Mouse (Mus musculus) hindbrain, postnatal 0 days (tissue): ENCODE results near the gene Prkn. TPM values are rescaled to one million over a fixed set of nuclear protein-coding genes. Genes with fewer than 3 reads are reported as not detected.
A peak's percentile ranks its signal among the peaks of the same experiment; 100 is the strongest.

ENCODE experiments used
- ATAC-seq: fragments of 200-750 bp; cut with Nextera tagmentation; 2 replicates; pipeline ENCODE4 v1.8.0; 2017; ENCODE audit warnings: mild to moderate bottlenecking, moderate TSS enrichment, moderate library complexity
- DNase-seq: peaks from one replicate; pipeline ENCODE4 v3.0.0-alpha.2; 2015; ENCODE audit warnings: low spot score
- H3K27ac ChIP-seq: fragments of 300-500 bp; sonication (generic); 2 replicates; pipeline ENCODE4 v1.5.1; 2014; ENCODE audit warnings: mild to moderate bottlenecking
- H3K27me3 ChIP-seq: fragments of 300-500 bp; sonication (generic); 2 replicates; pipeline ENCODE4 v1.6.1; 2014; ENCODE audit warnings: low read length, mixed read lengths; ENCODE audit not compliant: insufficient read depth
- H3K36me3 ChIP-seq: fragments of 300-500 bp; sonication (generic); 2 replicates; pipeline ENCODE4 v1.6.1; 2014; ENCODE audit warnings: low read length, mixed read lengths; ENCODE audit not compliant: insufficient read depth
- H3K4me1 ChIP-seq: fragments of 300-500 bp; sonication (generic); 2 replicates; pipeline ENCODE4 v1.6.1; 2014; ENCODE audit warnings: antibody characterized with exemption, low read length, mixed read lengths; ENCODE audit not compliant: insufficient read depth
- H3K4me2 ChIP-seq: fragments of 300-500 bp; sonication (generic); 2 replicates; pipeline ENCODE4 v1.6.1; 2014; ENCODE audit warnings: low read depth, mild to moderate bottlenecking, low read length, moderate library complexity, mixed read lengths
- H3K4me3 ChIP-seq: fragments of 300-500 bp; sonication (generic); 2 replicates; pipeline ENCODE4 v1.5.1; 2014; ENCODE audit warnings: low read length
- H3K9ac ChIP-seq: fragments of 300-500 bp; sonication (generic); replicated peaks from 2 replicates; pipeline ENCODE4 v1.6.1; 2014; ENCODE audit warnings: mild to moderate bottlenecking, low read length, moderate library complexity, mixed read lengths
- H3K9me3 ChIP-seq: fragments of 300-500 bp; sonication (generic); 2 replicates; pipeline ENCODE4 v1.6.1; 2016; ENCODE audit warnings: low read length, mixed read lengths
- CTCF ChIP-seq: IDR thresholded peaks from 2 replicates; pipeline ENCODE4 v1.5.1; 2016; ENCODE audit warnings: antibody characterized with exemption, control low read depth, low read depth
- WGBS: fragments of 180-500 bp; shearing (Covaris S2); extraction: QIAGEN DNeasy Blood & Tissue Kit; methylation state at CpG from one replicate; pipeline ENCODE4 v1.1.7; 2014; 5-methylcytosine and 5-hydroxymethylcytosine counted together
- polyA plus RNA-seq: library from polyadenylated mRNA; unstranded; fragments of >200 nt; fragmentation: Nextera tagmentation; extraction: Ambion mirVana; gene quantifications from 2 replicates; pipeline ENCODE4 v1.2.1, GENCODE M21; 2015
- total RNA-seq: library from RNA; depleted of rRNA; stranded (reverse); fragments of >200 nt; gene quantifications from 2 replicates; pipeline ENCODE4 v1.2.3, GENCODE M21; 2014

The Prkn gene
- total and polyA plus RNA-seq, 2 experiments from 2014 or later, result 9.3 to 10.7 TPM

GRCm38 (mm10) chr17:11315675-11316074, 475.5 kb downstream of the Prkn start:
- Histone ChIP-seq H3K27me3 (no peaks in the 10 kb centered on the region), H3K4me1 (no peaks in the 10 kb centered on the region), H3K4me2 (no peak overlapping the region), H3K4me3 (no peak overlapping the region), H3K27ac (no peak overlapping the region), H3K9me3 (no peaks in the 10 kb centered on the region), H3K9ac (no peak overlapping the region), H3K36me3 (no peaks in the 10 kb centered on the region)
- ATAC-seq (no peak), DNase-seq (no peak)
- WGBS, result 84% methylated on average over 4 of the region's 4 CpGs
- no peak for TF ChIP-seq CTCF

- Histone ChIP-seq H3K27me3 (no peaks in the 10 kb centered on the region), H3K27ac (no peak overlapping the region), H3K9ac (no peak overlapping the region), H3K9me3 (no peaks in the 10 kb centered on the region), H3K4me2 (no peak overlapping the region), H3K4me3 (no peak overlapping the region), H3K36me3 (no peaks in the 10 kb centered on the region), H3K4me1 (no peaks in the 10 kb centered on the region)
- DNase-seq (no peak), ATAC-seq (no peak)
- TF ChIP-seq CTCF, result no peak
- WGBS, result 89% methylated on average over 7 of the region's 7 CpGs
Measured at GRCm38 (mm10) chr17:11318946-11319345, 478.8 kb downstream of the Prkn start.

GRCm38 (mm10) chr17:11319666-11320360, 479.6 kb downstream of the Prkn start:
- Histone ChIP-seq H3K4me1 (no peaks in the 10 kb centered on the region), H3K4me2 (no peak overlapping the region), H3K9ac (no peak overlapping the region), H3K27me3 (no peaks in the 10 kb centered on the region), H3K27ac (no peak overlapping the region), H3K9me3 (no peaks in the 10 kb centered on the region), H3K36me3 (no peaks in the 10 kb centered on the region), H3K4me3 (no peak overlapping the region)
- TF ChIP-seq CTCF, result no peak
- 66% methylated on average over 7 of the region's 7 CpGs for WGBS
- ATAC-seq (no peak), DNase-seq (no peak)

GRCm38 (mm10) chr17:11332081-11332480, 491.9 kb downstream of the Prkn start:
- Histone ChIP-seq H3K36me3 (no peaks in the 10 kb centered on the region), H3K4me2 (0 out of 2 replicates have a peak overlapping the region, but pooled peaks have one; percentile 14), H3K27me3 (no peaks in the 10 kb centered on the region), H3K9ac (no peak overlapping the region), H3K4me1 (no peaks in the 10 kb centered on the region), H3K9me3 (no peaks in the 10 kb centered on the region), H3K4me3 (no peak overlapping the region), H3K27ac (no peak overlapping the region)
- no peak for ATAC-seq
- 60% methylated on average over 8 of the region's 8 CpGs for WGBS
- no peak for TF ChIP-seq CTCF
- peak; percentile 46 for DNase-seq

- H3K9me3 ChIP-seq, result no peaks in the 10 kb centered on the region
- H3K27me3 ChIP-seq, result no peaks in the 10 kb centered on the region
- no peak for DNase-seq
- H3K4me3 ChIP-seq, result no peak overlapping the region
- no peak overlapping the region for H3K27ac ChIP-seq
- WGBS, result 55% methylated on average over 3 of the region's 3 CpGs
- H3K9ac ChIP-seq, result no peak overlapping the region
- H3K4me2 ChIP-seq, result no peak overlapping the region
- no peaks in the 10 kb centered on the region for H3K36me3 ChIP-seq
- no peaks in the 10 kb centered on the region for H3K4me1 ChIP-seq
- ATAC-seq, result no peak
- TF ChIP-seq CTCF, result no peak
Measured at GRCm38 (mm10) chr17:11333741-11334140, 493.6 kb downstream of the Prkn start.

- no peaks in the 10 kb centered on the region for H3K27me3 ChIP-seq
- H3K36me3 ChIP-seq, result no peaks in the 10 kb centered on the region
- ATAC-seq (no peak), DNase-seq (no peak)
- no peak overlapping the region for H3K4me2 ChIP-seq
- no peak overlapping the region for H3K27ac ChIP-seq
- no peak overlapping the region for H3K9ac ChIP-seq
- H3K9me3 ChIP-seq, result no peaks in the 10 kb centered on the region
- WGBS, result 40% methylated on average over 1 of the region's 1 CpGs
- no peak overlapping the region for H3K4me3 ChIP-seq
- no peak for TF ChIP-seq CTCF
- H3K4me1 ChIP-seq, result no peaks in the 10 kb centered on the region
Measured at GRCm38 (mm10) chr17:11336156-11336555, 496.0 kb downstream of the Prkn start.

- WGBS, result 89% methylated on average over 4 of the region's 4 CpGs
Measured at GRCm38 (mm10) chr17:11340368-11340767, 500.2 kb downstream of the Prkn start.

More at GRCm38 (mm10) chr17:11340368-11340767, 500.2 kb downstream of the Prkn start:
- no peak for TF ChIP-seq CTCF
- Histone ChIP-seq H3K36me3 (no peaks in the 10 kb centered on the region), H3K27me3 (no peaks in the 10 kb centered on the region), H3K4me3 (no peak overlapping the region), H3K27ac (no peak overlapping the region), H3K9ac (no peak overlapping the region), H3K9me3 (no peaks in the 10 kb centered on the region), H3K4me1 (no peaks in the 10 kb centered on the region), H3K4me2 (no peak overlapping the region)
- DNase-seq (no peak), ATAC-seq (no peak)
